Mouse (Mus musculus) liver, embryonic 15.5 days (tissue): Measurements from ENCODE around the gene Cybrd1. TPM values are rescaled to one million over a fixed set of nuclear protein-coding genes. Genes with fewer than 3 reads are reported as not detected.

ENCODE experiments used
- ATAC-seq: fragments of 200-750 bp; cut with Nextera tagmentation; 2 replicates; pipeline ENCODE4 v1.8.0; 2017; ENCODE audit warnings: moderate number of reproducible peaks, mild to moderate bottlenecking, moderate library complexity; ENCODE audit not compliant: insufficient read depth
- H3K27ac ChIP-seq: fragments of 300-500 bp; sonication (generic); replicated peaks from 2 replicates; pipeline ENCODE4 v1.5.1; 2015; ENCODE audit warnings: mild to moderate bottlenecking, inconsistent platforms
- H3K27me3 ChIP-seq: fragments of 300-500 bp; sonication (generic); 2 replicates; pipeline ENCODE4 v1.6.1; 2015; ENCODE audit warnings: mild to moderate bottlenecking, inconsistent platforms
- H3K36me3 ChIP-seq: fragments of 300-500 bp; sonication (generic); replicated peaks from 2 replicates; pipeline ENCODE4 v1.6.1; 2015; ENCODE audit warnings: moderate library complexity, mild to moderate bottlenecking, inconsistent platforms
- H3K4me1 ChIP-seq: fragments of 300-500 bp; sonication (generic); replicated peaks from 2 replicates; pipeline ENCODE4 v1.6.1; 2015; ENCODE audit warnings: inconsistent platforms
- H3K4me2 ChIP-seq: fragments of 300-500 bp; sonication (generic); 2 replicates; pipeline ENCODE4 v1.6.1; 2015; ENCODE audit warnings: moderate library complexity, mild to moderate bottlenecking, inconsistent platforms
- H3K4me3 ChIP-seq: fragments of 300-500 bp; sonication (generic); replicated peaks from 2 replicates; pipeline ENCODE4 v1.5.1; 2015; ENCODE audit warnings: mild to moderate bottlenecking, inconsistent platforms
- H3K9ac ChIP-seq: fragments of 300-500 bp; sonication (generic); 2 replicates; pipeline ENCODE4 v1.6.1; 2015; ENCODE audit warnings: moderate library complexity, mild to moderate bottlenecking, inconsistent platforms
- H3K9me3 ChIP-seq: fragments of 300-500 bp; sonication (generic); replicated peaks from 2 replicates; pipeline ENCODE4 v1.6.1; 2016; ENCODE audit warnings: inconsistent platforms
- WGBS: fragments of 180-500 bp; shearing (Covaris S2); methylation state at CpG from one replicate; pipeline ENCODE4 v1.1.7; 2015; ENCODE audit warnings: mixed read lengths; ENCODE audit not compliant: insufficient replicate concordance; 5-methylcytosine and 5-hydroxymethylcytosine counted together
- polyA plus RNA-seq: library from polyadenylated mRNA; unstranded; fragments of >200 nt; fragmentation: Nextera tagmentation; extraction: Ambion mirVana; gene quantifications from 2 replicates; pipeline ENCODE4 v1.2.1, GENCODE M21; 2015

The Cybrd1 gene
- polyA plus RNA-seq, 1 experiment from 2014 or later: 1.1 TPM

DNA sequence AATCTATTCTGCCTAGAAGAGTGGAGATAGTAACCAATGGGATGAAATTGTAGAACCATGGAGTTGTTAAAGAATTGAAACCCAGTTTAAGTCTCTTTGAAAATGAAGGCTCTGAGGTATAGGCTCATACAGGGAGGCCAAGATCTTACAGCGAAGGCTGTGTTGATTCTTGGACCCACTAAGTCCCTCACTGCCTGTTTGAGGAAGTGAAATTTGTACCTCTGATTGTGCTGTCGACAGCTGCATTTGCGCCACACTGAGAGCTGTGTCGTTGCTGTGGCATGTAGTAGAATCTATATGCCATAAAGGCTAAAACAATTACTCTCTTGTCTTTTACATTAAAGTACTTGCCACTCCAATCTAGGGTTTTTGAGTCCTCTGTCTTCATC lies 14.4 kb upstream of the Cybrd1 start:
- Histone ChIP-seq H3K4me1 (no peaks in the 10 kb centered on the region), H3K9ac (no peak overlapping the region), H3K36me3 (no peaks in the 10 kb centered on the region), H3K27ac (no peak overlapping the region), H3K4me2 (no peak overlapping the region), H3K27me3 (peaks cover 4% of the 10 kb centered on the region; the same call in 1 of the 2 replicates), H3K4me3 (no peak overlapping the region), H3K9me3 (no peaks in the 10 kb centered on the region)
- no peak for ATAC-seq
- WGBS: 41% methylated on average over 4 of the region's 4 CpGs

DNA sequence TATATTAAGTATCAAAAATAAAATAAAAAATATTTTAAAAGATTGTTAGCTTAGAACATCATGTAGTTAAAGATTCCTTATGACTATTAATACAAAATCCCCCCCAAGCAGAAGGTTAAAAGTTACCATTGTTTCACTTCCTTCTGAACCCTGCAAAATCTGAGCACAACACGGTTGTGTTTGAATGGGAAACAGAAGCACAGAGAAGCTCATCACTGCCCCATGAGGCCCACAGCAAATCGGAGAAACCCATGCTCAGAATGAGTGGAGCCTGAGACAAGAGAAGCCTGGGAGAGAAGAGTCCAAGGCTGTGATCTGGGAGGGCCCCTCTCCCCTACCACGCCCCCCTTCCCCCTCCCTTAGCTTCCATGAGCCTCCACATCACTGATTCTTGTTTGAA lies 13.0 kb upstream of the Cybrd1 start:
- H3K36me3 ChIP-seq: no peaks in the 10 kb centered on the region
- no peak overlapping the region for H3K4me2 ChIP-seq
- no peaks in the 10 kb centered on the region for H3K4me1 ChIP-seq
- 50% methylated on average over 3 of the region's 3 CpGs for WGBS
- H3K9me3 ChIP-seq: no peaks in the 10 kb centered on the region
- no peak overlapping the region for H3K4me3 ChIP-seq
- no peak overlapping the region for H3K27ac ChIP-seq
- ATAC-seq: no peak
- H3K9ac ChIP-seq: no peak overlapping the region
- H3K27me3 ChIP-seq: peaks cover 4% of the 10 kb centered on the region; the same call in 1 of the 2 replicates

DNA sequence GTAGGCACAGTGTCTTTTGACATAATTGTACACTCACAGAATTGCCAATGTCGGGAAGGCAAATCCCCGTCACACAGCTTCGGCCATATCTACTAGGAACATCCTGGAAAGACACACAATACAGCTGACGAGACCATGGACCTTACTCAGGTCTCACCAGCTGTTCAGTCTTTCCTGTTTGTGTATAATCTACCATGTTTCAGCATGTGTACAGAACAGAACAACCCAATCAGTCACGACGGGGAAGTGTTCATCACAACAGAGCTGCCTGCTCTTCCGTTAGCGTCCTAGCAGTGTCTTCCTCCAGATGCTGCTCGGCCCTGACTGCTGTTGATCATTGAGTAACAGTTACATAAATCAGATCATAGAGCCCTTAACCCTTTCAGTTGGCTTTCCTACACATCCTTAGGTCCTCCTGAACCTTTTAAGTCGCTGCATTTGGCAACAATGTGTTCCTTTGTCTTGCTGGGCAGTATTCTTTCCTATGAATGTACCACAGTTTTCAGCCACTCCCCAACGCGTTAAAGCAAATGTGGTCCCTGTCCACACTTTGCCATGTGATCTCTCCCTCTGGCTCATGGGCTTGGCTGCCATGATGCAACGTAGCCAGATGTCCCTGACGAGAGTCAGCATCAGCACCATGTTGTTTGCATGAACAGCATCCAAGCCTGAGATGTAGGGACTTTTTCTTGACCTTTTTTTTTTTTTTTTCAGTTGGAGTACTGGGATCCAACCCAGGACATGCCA lies 12.1 kb upstream of the Cybrd1 start:
- Histone ChIP-seq H3K4me3 (no peak overlapping the region), H3K9me3 (no peaks in the 10 kb centered on the region), H3K27me3 (peaks cover 4% of the 10 kb centered on the region; the same call in 1 of the 2 replicates), H3K27ac (no peak overlapping the region), H3K4me1 (no peaks in the 10 kb centered on the region), H3K4me2 (no peak overlapping the region), H3K9ac (no peak overlapping the region), H3K36me3 (no peaks in the 10 kb centered on the region)
- 61% methylated on average over 14 of the region's 14 CpGs for WGBS
- no peak for ATAC-seq

DNA sequence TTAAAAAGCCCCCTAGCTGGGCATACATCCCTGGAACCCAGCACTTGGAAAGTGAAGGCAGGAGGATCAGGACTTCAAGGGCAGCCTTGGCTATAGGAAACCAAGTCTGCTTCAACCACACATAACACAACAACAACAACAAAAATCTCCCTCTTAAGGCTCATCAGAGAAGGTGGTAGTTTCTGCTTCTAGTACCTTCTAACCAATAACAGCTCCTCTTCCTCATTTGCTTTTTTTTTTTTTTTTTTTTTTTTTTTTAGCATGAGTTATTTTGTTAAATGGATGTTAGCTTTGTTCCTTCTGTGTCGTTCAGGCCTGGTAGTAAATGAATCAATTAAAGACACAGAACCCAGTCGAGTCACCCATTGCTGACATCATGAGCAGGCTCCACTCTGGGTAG lies 10.5 kb upstream of the Cybrd1 start:
- no peak overlapping the region for H3K9ac ChIP-seq
- ATAC-seq: no peak
- no peak overlapping the region for H3K27ac ChIP-seq
- no peaks in the 10 kb centered on the region for H3K36me3 ChIP-seq
- WGBS: 55% methylated on average over 2 of the region's 2 CpGs
- no peaks in the 10 kb centered on the region for H3K9me3 ChIP-seq
- no peak overlapping the region for H3K4me3 ChIP-seq
- no peaks in the 10 kb centered on the region for H3K4me1 ChIP-seq
- peaks cover 4% of the 10 kb centered on the region; the same call in 1 of the 2 replicates for H3K27me3 ChIP-seq
- no peak overlapping the region for H3K4me2 ChIP-seq

DNA sequence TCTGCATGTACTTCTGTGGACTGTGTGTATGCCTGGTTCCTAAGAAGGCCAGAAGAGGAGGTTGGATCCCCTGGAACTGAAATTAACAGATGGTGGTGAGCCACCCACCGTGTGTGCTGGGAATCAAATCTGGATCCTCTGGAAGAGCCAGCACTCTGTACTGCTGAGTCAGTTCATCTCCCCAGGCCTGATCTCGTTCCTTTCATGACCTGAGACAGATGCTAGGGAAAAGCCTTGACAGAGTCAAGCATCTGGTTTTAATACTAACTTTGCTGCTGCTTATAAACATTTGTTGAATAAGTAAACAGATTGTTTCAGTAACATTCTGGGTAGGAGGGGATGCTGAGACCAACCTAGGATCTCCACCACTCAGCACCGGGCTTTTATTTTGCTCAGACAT lies 9.2 kb upstream of the Cybrd1 start:
- H3K4me1 ChIP-seq: no peaks in the 10 kb centered on the region
- no peak for ATAC-seq
- H3K4me2 ChIP-seq: no peak overlapping the region
- no peak overlapping the region for H3K27ac ChIP-seq
- peaks cover 4% of the 10 kb centered on the region; the same call in 1 of the 2 replicates for H3K27me3 ChIP-seq
- no peaks in the 10 kb centered on the region for H3K9me3 ChIP-seq
- 69% methylated on average over 3 of the region's 3 CpGs for WGBS
- no peaks in the 10 kb centered on the region for H3K36me3 ChIP-seq
- H3K4me3 ChIP-seq: no peak overlapping the region
- no peak overlapping the region for H3K9ac ChIP-seq

DNA sequence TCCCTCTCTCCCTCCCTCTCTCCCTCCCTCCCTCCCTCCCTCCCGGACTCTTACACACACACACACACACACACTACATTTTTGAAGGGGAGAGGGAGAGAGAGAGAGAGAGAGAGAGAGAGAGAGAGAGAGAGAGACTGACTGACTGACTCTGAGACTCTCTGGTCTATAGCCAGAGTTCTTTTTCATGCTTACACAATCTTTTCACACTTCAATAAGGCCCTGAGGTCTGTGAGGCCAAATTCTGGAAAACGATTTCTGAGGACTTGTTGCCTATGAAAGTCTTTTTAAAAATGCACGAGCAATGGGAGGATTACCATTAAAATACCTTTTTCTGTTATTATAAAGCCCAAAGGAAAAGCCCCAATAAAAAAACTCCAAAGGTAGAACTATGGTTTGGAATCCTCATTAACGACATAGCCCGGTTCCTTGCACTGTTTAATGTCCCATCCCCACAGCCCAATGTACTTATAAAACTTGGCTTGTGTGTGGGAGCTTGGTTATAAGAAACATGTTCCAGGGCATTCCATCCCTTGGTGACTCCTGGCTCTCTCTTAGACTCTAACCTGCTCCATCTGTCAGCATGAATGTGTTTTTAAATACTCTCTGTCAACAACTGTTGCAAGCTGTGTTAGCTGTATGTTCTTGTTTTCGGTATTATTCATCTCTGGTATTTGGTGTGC lies 4.1 kb upstream of the Cybrd1 start:
- ATAC-seq: no peak
- Histone ChIP-seq H3K4me3 (no peak overlapping the region), H3K36me3 (no peaks in the 10 kb centered on the region), H3K27me3 (peaks cover 22% of the 10 kb centered on the region), H3K9ac (no peak overlapping the region), H3K4me1 (peaks cover 11% of the 10 kb centered on the region), H3K27ac (no peak overlapping the region), H3K9me3 (no peaks in the 10 kb centered on the region), H3K4me2 (no peak overlapping the region)
- WGBS: 59% methylated on average over 6 of the region's 6 CpGs

DNA sequence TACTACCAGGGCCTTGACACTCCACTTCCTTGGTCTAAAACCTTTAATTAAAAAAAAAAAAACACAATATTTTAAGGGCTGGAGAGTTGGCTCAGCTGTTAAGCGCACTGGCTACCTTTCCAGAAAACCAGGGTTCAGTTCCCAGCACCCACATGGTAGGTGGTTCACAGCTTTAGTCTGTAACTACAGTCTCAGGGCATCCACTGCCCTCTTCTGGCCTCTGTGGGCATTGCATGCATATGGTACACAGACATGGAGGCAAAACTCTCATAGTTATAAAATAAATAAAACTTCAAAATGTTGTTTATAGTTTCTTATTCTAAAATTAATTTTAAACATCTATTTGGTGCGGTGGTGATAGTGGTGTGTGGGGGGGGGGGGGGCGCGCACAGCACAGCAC lies 1.6 kb upstream of the Cybrd1 start:
- Histone ChIP-seq H3K27me3 (peaks cover 46% of the 10 kb centered on the region), H3K9ac (no peak overlapping the region), H3K9me3 (no peaks in the 10 kb centered on the region), H3K36me3 (no peaks in the 10 kb centered on the region), H3K4me2 (no peak overlapping the region), H3K4me1 (peaks cover 11% of the 10 kb centered on the region), H3K27ac (no peak overlapping the region), H3K4me3 (no peak overlapping the region)
- ATAC-seq: no peak
- WGBS: 77% methylated on average over 4 of the region's 4 CpGs

DNA sequence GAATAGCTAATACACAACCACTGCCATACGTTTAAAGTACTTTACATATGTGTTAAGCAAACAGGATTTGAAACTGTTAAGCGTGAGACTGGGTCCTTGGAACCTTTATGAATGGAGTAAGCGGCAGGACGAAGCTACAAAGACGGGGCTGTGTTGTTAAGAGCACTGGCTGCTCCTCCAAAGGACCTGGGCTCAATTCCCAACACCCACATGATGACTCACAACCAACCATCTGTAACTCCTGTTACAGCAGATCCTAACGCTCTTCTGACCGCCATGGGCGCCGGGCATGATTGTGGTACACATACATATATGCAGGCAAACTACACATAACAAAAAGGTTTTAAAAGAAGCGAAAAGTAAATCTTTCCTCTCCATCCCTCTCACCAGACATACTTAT lies 3.1 kb downstream of the Cybrd1 start:
- Histone ChIP-seq H3K4me3 (no peak overlapping the region), H3K4me2 (no peak overlapping the region), H3K27ac (no peak overlapping the region), H3K4me1 (peaks cover 11% of the 10 kb centered on the region), H3K36me3 (no peaks in the 10 kb centered on the region), H3K9ac (no peak overlapping the region), H3K9me3 (no peaks in the 10 kb centered on the region), H3K27me3 (peaks cover 46% of the 10 kb centered on the region)
- no peak for ATAC-seq
- 75% methylated on average over 10 of the region's 10 CpGs for WGBS

DNA sequence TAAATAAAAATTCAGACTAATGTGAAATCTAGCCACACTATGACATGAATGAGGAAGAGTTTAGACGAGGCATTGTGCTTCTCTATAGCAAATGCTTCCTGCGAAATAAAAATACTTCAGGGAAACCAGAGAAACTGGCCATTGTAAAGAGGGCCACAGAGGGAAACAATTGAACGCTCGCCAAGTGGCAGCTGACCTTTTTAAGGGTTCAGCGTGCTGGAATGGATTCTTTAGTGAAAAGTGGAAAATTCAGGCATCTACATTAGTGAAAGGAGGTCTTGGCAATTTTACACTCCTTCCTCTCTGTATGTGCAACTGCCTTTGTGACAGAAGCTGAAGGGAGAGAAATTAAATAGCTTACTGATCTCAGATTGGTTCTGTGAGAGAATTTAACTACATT lies 3.7 kb downstream of the Cybrd1 start:
- Histone ChIP-seq H3K27me3 (peaks cover 46% of the 10 kb centered on the region), H3K9me3 (no peaks in the 10 kb centered on the region), H3K9ac (no peak overlapping the region), H3K36me3 (no peaks in the 10 kb centered on the region), H3K4me2 (no peak overlapping the region), H3K4me3 (no peak overlapping the region), H3K4me1 (peaks cover 11% of the 10 kb centered on the region), H3K27ac (no peak overlapping the region)
- ATAC-seq: no peak
- 34% methylated on average over 5 of the region's 5 CpGs for WGBS

DNA sequence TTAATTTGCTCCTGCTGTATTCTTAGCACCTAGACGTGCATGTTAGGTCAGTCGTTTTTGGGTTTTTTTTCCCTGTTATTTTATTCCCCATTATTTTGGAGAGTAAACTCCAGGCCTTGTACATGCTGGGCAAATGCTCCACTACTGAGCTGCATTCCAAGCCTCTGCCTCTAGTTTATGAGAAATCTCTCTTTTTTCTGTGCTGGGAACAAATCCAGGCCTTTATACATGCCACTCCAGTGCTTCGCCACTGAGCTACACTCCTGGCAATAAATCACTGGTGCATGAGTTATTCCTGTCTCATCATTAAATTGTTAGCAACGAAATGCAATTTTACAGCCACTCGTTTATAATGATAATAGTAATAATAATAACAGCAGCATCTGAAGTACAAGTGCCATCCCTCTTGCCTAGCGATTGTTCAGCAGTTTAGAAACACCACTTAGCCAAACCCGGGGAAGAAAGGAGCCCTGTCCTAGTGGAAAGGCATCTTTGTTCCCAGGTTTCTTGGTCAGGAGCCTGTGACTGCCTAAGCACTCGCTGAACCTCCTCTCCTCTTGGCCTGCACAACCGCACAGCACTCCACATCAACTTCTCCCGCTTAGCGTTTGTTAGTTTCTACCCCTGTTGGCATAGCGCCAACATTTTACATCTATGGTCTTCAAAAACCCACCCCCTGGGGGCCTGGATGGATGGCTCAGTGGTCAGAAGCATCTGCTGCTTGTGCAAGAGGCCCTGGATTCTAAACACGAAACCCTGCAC lies 4.7 kb downstream of the Cybrd1 start:
- no peak for ATAC-seq
- Histone ChIP-seq H3K9ac (no peak overlapping the region), H3K27ac (no peak overlapping the region), H3K9me3 (no peaks in the 10 kb centered on the region), H3K4me3 (no peak overlapping the region), H3K36me3 (no peaks in the 10 kb centered on the region), H3K4me1 (peaks cover 10% of the 10 kb centered on the region), H3K27me3 (peaks cover 36% of the 10 kb centered on the region), H3K4me2 (no peak overlapping the region)
- WGBS: 65% methylated on average over 13 of the region's 13 CpGs

DNA sequence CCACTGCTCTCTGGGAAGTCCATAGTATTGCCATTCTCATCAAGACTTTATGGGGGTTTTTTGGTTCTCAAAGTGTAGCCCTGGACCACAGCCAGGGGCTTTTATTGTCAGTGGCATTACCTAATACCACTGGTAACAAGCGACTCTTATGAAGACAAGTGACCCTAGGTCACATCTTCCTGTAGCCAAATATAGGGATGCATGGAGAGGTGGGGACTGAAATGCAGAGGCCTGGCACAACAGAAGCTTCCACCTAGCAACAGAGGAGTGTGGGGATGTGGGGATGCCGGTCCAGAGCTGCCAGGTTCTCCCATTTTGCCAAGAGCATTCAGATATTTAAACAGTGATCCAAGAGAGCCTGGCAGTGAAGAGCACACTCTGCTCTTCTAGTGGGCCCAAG lies 5.9 kb downstream of the Cybrd1 start:
- no peak for ATAC-seq
- 59% methylated on average over 2 of the region's 2 CpGs for WGBS

More for the DNA sequence above, 5.9 kb downstream of the Cybrd1 start:
- no peaks in the 10 kb centered on the region for H3K36me3 ChIP-seq
- H3K27me3 ChIP-seq: peaks cover 25% of the 10 kb centered on the region
- H3K27ac ChIP-seq: no peak overlapping the region
- H3K4me3 ChIP-seq: no peak overlapping the region
- H3K4me1 ChIP-seq: no peaks in the 10 kb centered on the region
- H3K9me3 ChIP-seq: no peaks in the 10 kb centered on the region
- no peak overlapping the region for H3K4me2 ChIP-seq
- H3K9ac ChIP-seq: no peak overlapping the region
